Mouse (Mus musculus) ES-Bruce4 (cell line): ENCODE data around the gene Bmp2. TPM values are rescaled to one million over a fixed set of nuclear protein-coding genes. Genes with fewer than 3 reads are reported as not detected.

Experiments used
- H3K27ac ChIP-seq: 2 replicates; pipeline ENCODE4 v1.5.1; 2012; ENCODE audit warnings: low read length, inconsistent platforms; ENCODE audit not compliant: insufficient read depth
- H3K27me3 ChIP-seq: 2 replicates; pipeline ENCODE4 v1.6.1; 2012; ENCODE audit warnings: mild to moderate bottlenecking, low read length, inconsistent platforms; ENCODE audit not compliant: control insufficient read depth, poor library complexity, insufficient read depth, severe bottlenecking
- H3K36me3 ChIP-seq: 2 replicates; pipeline ENCODE4 v1.6.1; 2012; ENCODE audit warnings: inconsistent platforms, mild to moderate bottlenecking, low read length, moderate library complexity; ENCODE audit not compliant: control insufficient read depth, poor library complexity, insufficient read depth, severe bottlenecking
- H3K4me1 ChIP-seq: one replicate; pipeline ENCODE4 v1.8.1; 2011; ENCODE audit warnings: low read length; ENCODE audit not compliant: control insufficient read depth, insufficient read depth
- H3K4me3 ChIP-seq: 2 replicates; pipeline ENCODE4 v1.5.1; 2011; ENCODE audit warnings: low read depth, mild to moderate bottlenecking, low read length
- H3K9ac ChIP-seq: 2 replicates; pipeline ENCODE4 v1.6.1; 2012; ENCODE audit warnings: low read depth, mild to moderate bottlenecking, inconsistent platforms; ENCODE audit not compliant: poor library complexity, severe bottlenecking
- H3K9me3 ChIP-seq: replicated peaks from 2 replicates; pipeline ENCODE4 v1.6.1; 2012; ENCODE audit warnings: mild to moderate bottlenecking, low read length, inconsistent platforms; ENCODE audit not compliant: control insufficient read depth, poor library complexity, insufficient read depth, severe bottlenecking
- CTCF ChIP-seq: IDR thresholded peaks from one replicate; pipeline ENCODE4 v1.8.1; 2011; ENCODE audit warnings: low read depth, low read length
- EP300 ChIP-seq: IDR thresholded peaks from 2 replicates; pipeline ENCODE4 v1.6.1; 2011; ENCODE audit warnings: low read depth, low read length; ENCODE audit not compliant: insufficient read depth
- POLR2A ChIP-seq: IDR thresholded peaks from one replicate; pipeline ENCODE4 v1.8.1; 2011; ENCODE audit warnings: low read length; ENCODE audit not compliant: insufficient read depth
- polyA plus RNA-seq: library from polyadenylated mRNA; stranded (reverse); fragments of >200 nt; gene quantifications from 2 replicates; pipeline ENCODE4 v1.2.4, GENCODE M21; 2011; ENCODE audit warnings: low read depth; ENCODE audit not compliant: missing spikeins, insufficient read depth, insufficient read length

The Bmp2 gene
- polyA plus RNA-seq, 1 experiment = 0.72 TPM

GRCm38 (mm10) chr2:133516331-133517046, 35.5 kb upstream of the Bmp2 start:
- H3K27me3 ChIP-seq = no peaks in the 10 kb centered on the region

GRCm38 (mm10) chr2:133517867-133518266, 34.1 kb upstream of the Bmp2 start:
- no peaks in the 10 kb centered on the region for H3K4me1 ChIP-seq
- H3K36me3 ChIP-seq = no peaks in the 10 kb centered on the region
- H3K4me3 ChIP-seq = no peak overlapping the region
- no peak overlapping the region for H3K9ac ChIP-seq
- H3K27me3 ChIP-seq = no peaks in the 10 kb centered on the region
- TF ChIP-seq POLR2A (no peak), CTCF (no peak), EP300 (no peak)
- no peaks in the 10 kb centered on the region for H3K9me3 ChIP-seq
- H3K27ac ChIP-seq = no peak overlapping the region

More at GRCm38 (mm10) chr2:133516331-133517046, 35.5 kb upstream of the Bmp2 start:
- H3K4me3 ChIP-seq = no peak overlapping the region
- TF ChIP-seq EP300 (no peak), POLR2A (no peak), CTCF (no peak)
- no peaks in the 10 kb centered on the region for H3K4me1 ChIP-seq
- no peak overlapping the region for H3K9ac ChIP-seq
- H3K36me3 ChIP-seq = no peaks in the 10 kb centered on the region
- H3K9me3 ChIP-seq = no peaks in the 10 kb centered on the region
- no peak overlapping the region for H3K27ac ChIP-seq

- no peak overlapping the region for H3K4me3 ChIP-seq
- H3K9ac ChIP-seq = no peak overlapping the region
- H3K4me1 ChIP-seq = no peaks in the 10 kb centered on the region
- TF ChIP-seq CTCF (no peak), EP300 (no peak), POLR2A (no peak)
- no peak overlapping the region for H3K27ac ChIP-seq
- no peaks in the 10 kb centered on the region for H3K27me3 ChIP-seq
- no peaks in the 10 kb centered on the region for H3K9me3 ChIP-seq
- no peaks in the 10 kb centered on the region for H3K36me3 ChIP-seq
Observed at GRCm38 (mm10) chr2:133521193-133521592, 30.8 kb upstream of the Bmp2 start.

GRCm38 (mm10) chr2:133522121-133522520, 29.8 kb upstream of the Bmp2 start:
- TF ChIP-seq EP300 = no peak
- no peak for TF ChIP-seq POLR2A
- TF ChIP-seq CTCF = no peak
- Histone ChIP-seq H3K4me3 (no peak overlapping the region), H3K27me3 (no peaks in the 10 kb centered on the region), H3K4me1 (no peaks in the 10 kb centered on the region), H3K9me3 (no peaks in the 10 kb centered on the region), H3K36me3 (no peaks in the 10 kb centered on the region), H3K27ac (no peak overlapping the region), H3K9ac (no peak overlapping the region)

- TF ChIP-seq CTCF = no peak
- TF ChIP-seq POLR2A = no peak
- TF ChIP-seq EP300 = no peak
- Histone ChIP-seq H3K36me3 (no peaks in the 10 kb centered on the region), H3K27me3 (no peaks in the 10 kb centered on the region)
Observed at GRCm38 (mm10) chr2:133525621-133526181, 26.3 kb upstream of the Bmp2 start.

GRCm38 (mm10) chr2:133529396-133529795, 22.6 kb upstream of the Bmp2 start:
- Histone ChIP-seq H3K36me3 (no peaks in the 10 kb centered on the region), H3K27me3 (no peaks in the 10 kb centered on the region), H3K4me3 (no peak overlapping the region), H3K4me1 (no peaks in the 10 kb centered on the region), H3K9me3 (no peaks in the 10 kb centered on the region; the same call in 1 of the 2 replicates), H3K9ac (no peak overlapping the region), H3K27ac (no peak overlapping the region)
- TF ChIP-seq EP300 (no peak), POLR2A (no peak), CTCF (no peak)

More at GRCm38 (mm10) chr2:133525621-133526181, 26.3 kb upstream of the Bmp2 start:
- Histone ChIP-seq H3K9me3 (no peaks in the 10 kb centered on the region), H3K9ac (no peak overlapping the region), H3K27ac (no peak overlapping the region), H3K4me1 (no peaks in the 10 kb centered on the region), H3K4me3 (no peak overlapping the region)
